Mouse (Mus musculus) spleen, postnatal 14 days (tissue): Measurements from ENCODE around the gene Ppfibp2.

Experiments used
- DNase-seq, 2 experiments: peaks; one replicate each; pipeline ENCODE4 v3.0.0; 2021 to 2022; ENCODE audit warnings: low spot score in 2 of 2

Gene Ppfibp2

GRCm38 (mm10) chr7:107594857-107595402, at the start of gene Ppfibp2:
Gene Ppfibp2, plus strand, starts transcription at chr7:107595207.
- peak; percentile 83 to 87 for DNase-seq

GRCm38 (mm10) chr7:107547872-107548271, 47.1 kb upstream of the Ppfibp2 start:
- no peak for DNase-seq

- no peak for DNase-seq
These were observed 41.5 kb upstream of the Ppfibp2 start for GRCm38 (mm10) chr7:107553461-107553860.

GRCm38 (mm10) chr7:107555906-107556305, 39.1 kb upstream of the Ppfibp2 start:
- DNase-seq = no peak

GRCm38 (mm10) chr7:107560675-107561074, 34.3 kb upstream of the Ppfibp2 start:
- DNase-seq = no peak

GRCm38 (mm10) chr7:107561584-107561983, 33.4 kb upstream of the Ppfibp2 start:
- no peak for DNase-seq

- no peak for DNase-seq
These were observed 31.3 kb upstream of the Ppfibp2 start for GRCm38 (mm10) chr7:107563727-107564126.

GRCm38 (mm10) chr7:107567261-107567671, 27.7 kb upstream of the Ppfibp2 start, which contains the start of gene Olfml1:
Gene Olfml1, plus strand, starts transcription at chr7:107567446.
- DNase-seq = no peak

GRCm38 (mm10) chr7:107567674-107568073, 27.3 kb upstream of the Ppfibp2 start:
- DNase-seq = no peak

GRCm38 (mm10) chr7:107568971-107569370, 26.0 kb upstream of the Ppfibp2 start:
- DNase-seq = no peak

- no peak for DNase-seq
These were observed 21.2 kb upstream of the Ppfibp2 start for GRCm38 (mm10) chr7:107573856-107574255.

GRCm38 (mm10) chr7:107574276-107574675, 20.7 kb upstream of the Ppfibp2 start:
- DNase-seq = no peak

- DNase-seq = no peak
These were observed 2.4 kb upstream of the Ppfibp2 start for GRCm38 (mm10) chr7:107592641-107593040.

GRCm38 (mm10) chr7:107593904-107594303, 1.1 kb upstream of the Ppfibp2 start:
- DNase-seq = peak; percentile 9 to 37

- DNase-seq = peak; percentile 11 to 45
These were observed 616 bp upstream of the Ppfibp2 start for GRCm38 (mm10) chr7:107594325-107594856.

- no peak for DNase-seq
These were observed 419 bp downstream of the Ppfibp2 start for GRCm38 (mm10) chr7:107595426-107595825.

- no peak for DNase-seq
These were observed 1.7 kb downstream of the Ppfibp2 start for GRCm38 (mm10) chr7:107596753-107597152.

- no peak for DNase-seq
These were observed 2.9 kb downstream of the Ppfibp2 start for GRCm38 (mm10) chr7:107597956-107598355.

- DNase-seq = no peak
These were observed 5.6 kb downstream of the Ppfibp2 start for GRCm38 (mm10) chr7:107600651-107601050.

GRCm38 (mm10) chr7:107602505-107602904, 7.5 kb downstream of the Ppfibp2 start:
- no peak for DNase-seq

- no peak for DNase-seq
These were observed 7.9 kb downstream of the Ppfibp2 start for GRCm38 (mm10) chr7:107602913-107603312.

GRCm38 (mm10) chr7:107607766-107608165, 12.8 kb downstream of the Ppfibp2 start:
- no peak for DNase-seq

GRCm38 (mm10) chr7:107609622-107610255, 14.7 kb downstream of the Ppfibp2 start:
- DNase-seq = no peak
